Mouse (Mus musculus) MEL (cell line): ENCODE measurements around the gene Rbms3. TPM values are rescaled to one million over a fixed set of nuclear protein-coding genes. Genes with fewer than 3 reads are reported as not detected.

Source experiments
- DNase-seq: peaks from one replicate; pipeline ENCODE4 v3.0.0; 2011; ENCODE audit warnings: low read depth, low spot score
- H3K27ac ChIP-seq: 2 replicates; pipeline ENCODE4 v1.5.1; 2012; ENCODE audit warnings: low read depth, mild to moderate bottlenecking, control low read depth, low read length, moderate library complexity; ENCODE audit not compliant: control insufficient read depth
- H3K27me3 ChIP-seq, 2 experiments: fragments of 150-350 bp in 1 of 2; sonication (generic) in 1 of 2; 2 replicates each; pipeline ENCODE4 v1.6.1; 2012; ENCODE audit warnings: low read length in 2 of 2, mild to moderate bottlenecking in 2 of 2, improper control_type of control experiment in 1 of 2, moderate library complexity in 1 of 2; ENCODE audit not compliant: insufficient read depth in 2 of 2, control insufficient read depth in 1 of 2
- H3K36me3 ChIP-seq, 2 experiments: 2 replicates each; pipeline ENCODE4 v1.6.1; 2012 to 2014; ENCODE audit warnings: low read length in 2 of 2, improper control_type of control experiment in 1 of 2, inconsistent platforms in 1 of 2, mild to moderate bottlenecking in 1 of 2; ENCODE audit not compliant: insufficient read depth in 2 of 2, control insufficient read depth in 1 of 2
- H3K4me1 ChIP-seq, 2 experiments: fragments of 150-350 bp in 1 of 2; sonication (generic) in 1 of 2; 2 replicates each; pipeline ENCODE4 v1.6.1; 2012; ENCODE audit warnings: low read length in 2 of 2, improper control_type of control experiment in 1 of 2, mild to moderate bottlenecking in 1 of 2; ENCODE audit not compliant: insufficient read depth in 2 of 2, control insufficient read depth in 1 of 2
- H3K4me3 ChIP-seq, 2 experiments: fragments of 150-350 bp in 1 of 2; sonication (generic) in 1 of 2; 2 replicates each; pipeline ENCODE4 v1.5.1; 2012; ENCODE audit warnings: low read depth in 2 of 2, low read length in 2 of 2, mild to moderate bottlenecking in 2 of 2, moderate library complexity in 2 of 2, control low read depth in 1 of 2, improper control_type of control experiment in 1 of 2; ENCODE audit not compliant: control insufficient read depth in 1 of 2, insufficient read depth in 1 of 2
- H3K79me2 ChIP-seq: 2 replicates; pipeline ENCODE4 v1.6.1; 2012; ENCODE audit warnings: mild to moderate bottlenecking, low read length, moderate library complexity; ENCODE audit not compliant: control insufficient read depth, poor library complexity, insufficient read depth
- H3K9ac ChIP-seq: 2 replicates; pipeline ENCODE4 v1.6.1; 2012; ENCODE audit warnings: low read depth, mild to moderate bottlenecking, control low read depth, low read length, moderate library complexity; ENCODE audit not compliant: control insufficient read depth, poor library complexity, severe bottlenecking
- H3K9me3 ChIP-seq: fragments of 150-350 bp; sonication (generic); replicated peaks from 2 replicates; pipeline ENCODE4 v1.6.1; 2012; ENCODE audit warnings: mild to moderate bottlenecking, low read length, improper control_type of control experiment, moderate library complexity; ENCODE audit not compliant: insufficient read depth
- BHLHE40 ChIP-seq: IDR thresholded peaks from 2 replicates; pipeline ENCODE4 v1.6.1; 2012; ENCODE audit warnings: low read depth, mild to moderate bottlenecking, inconsistent platforms, low read length, improper control_type of control experiment, borderline replicate concordance
- CHD2 ChIP-seq: IDR thresholded peaks from 2 replicates; pipeline ENCODE4 v1.6.1; 2011; ENCODE audit warnings: low read length, improper control_type of control experiment
- E2F4 ChIP-seq: IDR thresholded peaks from 2 replicates; pipeline ENCODE4 v1.6.1; 2011; ENCODE audit warnings: low read depth, low read length, improper control_type of control experiment, borderline replicate concordance
- EP300 ChIP-seq, 2 experiments: IDR thresholded peaks; 2 replicates each; pipeline ENCODE4 v1.6.1; 2011; ENCODE audit warnings: improper control_type of control experiment in 2 of 2, low read length in 2 of 2, low read depth in 1 of 2, mild to moderate bottlenecking in 1 of 2
- ETS1 ChIP-seq: IDR thresholded peaks from 2 replicates; pipeline ENCODE4 v1.6.1; 2012; ENCODE audit warnings: low read depth, mild to moderate bottlenecking, inconsistent platforms, low read length, improper control_type of control experiment, moderate library complexity
- GABPA ChIP-seq: IDR thresholded peaks from 2 replicates; pipeline ENCODE4 v1.6.1; 2012; ENCODE audit warnings: low read depth, mild to moderate bottlenecking, inconsistent platforms, low read length, improper control_type of control experiment, moderate library complexity
- GATA1 ChIP-seq: IDR thresholded peaks from 2 replicates; pipeline ENCODE4 v1.6.1; 2011; ENCODE audit warnings: low read depth, low read length, improper control_type of control experiment
- HCFC1 ChIP-seq: IDR thresholded peaks from 2 replicates; pipeline ENCODE4 v1.6.1; 2012; ENCODE audit warnings: low read depth, mild to moderate bottlenecking, inconsistent platforms, low read length, improper control_type of control experiment, moderate library complexity
- JUND ChIP-seq: IDR thresholded peaks from 2 replicates; pipeline ENCODE4 v1.6.1; 2011; ENCODE audit warnings: low read depth, mild to moderate bottlenecking, improper control_type of control experiment, low read length
- KAT2A ChIP-seq: conservative IDR thresholded peaks from 2 replicates; pipeline ENCODE4 v1.6.1; 2012; ENCODE audit warnings: low read depth, low read length, improper control_type of control experiment, inconsistent platforms
- MAFK ChIP-seq: IDR thresholded peaks from 2 replicates; pipeline ENCODE4 v1.6.1; 2011; ENCODE audit warnings: low read depth, mild to moderate bottlenecking, low read length, improper control_type of control experiment, borderline replicate concordance
- MAX ChIP-seq: IDR thresholded peaks from 2 replicates; pipeline ENCODE4 v1.6.1; 2011; ENCODE audit warnings: low read length, improper control_type of control experiment
- MAZ ChIP-seq: IDR thresholded peaks from 2 replicates; pipeline ENCODE4 v1.6.1; 2012; ENCODE audit warnings: low read depth, mild to moderate bottlenecking, inconsistent platforms, low read length, improper control_type of control experiment
- MXI1 ChIP-seq: IDR thresholded peaks from 2 replicates; pipeline ENCODE4 v1.6.1; 2011; ENCODE audit warnings: mild to moderate bottlenecking, low read depth, low read length, improper control_type of control experiment
- MYB ChIP-seq: IDR thresholded peaks from 2 replicates; pipeline ENCODE4 v1.6.1; 2011; ENCODE audit warnings: mild to moderate bottlenecking, low read depth, low read length, improper control_type of control experiment
- MYC ChIP-seq: IDR thresholded peaks from 2 replicates; pipeline ENCODE4 v1.6.1; 2011; ENCODE audit warnings: low read depth, mild to moderate bottlenecking, low read length, improper control_type of control experiment, moderate library complexity
- NRF1 ChIP-seq: IDR thresholded peaks from 2 replicates; pipeline ENCODE4 v1.6.1; 2014; ENCODE audit warnings: low read depth, mild to moderate bottlenecking, inconsistent platforms, low read length, improper control_type of control experiment, moderate library complexity; ENCODE audit not compliant: poor library complexity, insufficient read depth, severe bottlenecking
- POLR2AphosphoS2 ChIP-seq: IDR thresholded peaks from 2 replicates; pipeline ENCODE4 v1.6.1; 2011; ENCODE audit warnings: low read length, improper control_type of control experiment
- RAD21 ChIP-seq: IDR thresholded peaks from 2 replicates; pipeline ENCODE4 v1.6.1; 2011; ENCODE audit warnings: mild to moderate bottlenecking, low read depth, low read length, improper control_type of control experiment
- SIN3A ChIP-seq: IDR thresholded peaks from 2 replicates; pipeline ENCODE4 v1.6.1; 2012; ENCODE audit warnings: low read length, improper control_type of control experiment, inconsistent platforms
- TAL1 ChIP-seq: IDR thresholded peaks from 2 replicates; pipeline ENCODE4 v1.6.1; 2012; ENCODE audit warnings: mild to moderate bottlenecking, inconsistent platforms, low read length, moderate library complexity, mixed read lengths
- UBTF ChIP-seq: IDR thresholded peaks from 2 replicates; pipeline ENCODE4 v1.6.1; 2012; ENCODE audit warnings: low read depth, mild to moderate bottlenecking, inconsistent platforms, low read length, improper control_type of control experiment, moderate library complexity, borderline replicate concordance; ENCODE audit not compliant: insufficient read depth
- USF1 ChIP-seq: IDR thresholded peaks from 2 replicates; pipeline ENCODE4 v1.6.1; 2014; ENCODE audit warnings: low read depth, mild to moderate bottlenecking, inconsistent platforms, low read length, improper control_type of control experiment, moderate library complexity
- ZKSCAN1 ChIP-seq: IDR thresholded peaks from 2 replicates; pipeline ENCODE4 v1.6.1; 2012; ENCODE audit warnings: low read depth, mild to moderate bottlenecking, inconsistent platforms, low read length, improper control_type of control experiment, moderate library complexity
- ZNF384 ChIP-seq: IDR thresholded peaks from 2 replicates; pipeline ENCODE4 v1.6.1; 2012; ENCODE audit warnings: low read depth, mild to moderate bottlenecking, inconsistent platforms, low read length, improper control_type of control experiment
- polyA plus RNA-seq, 2 experiments: library from polyadenylated mRNA; stranded (reverse) in 1 of 2; unstranded in 1 of 2; fragments of >175 nt in 1 of 2; fragments of >200 nt in 1 of 2; gene quantifications; 2 replicates each; pipeline versions ENCODE4 v1.2.1 to v1.2.4; 2012; ENCODE audit warnings: low replicate concordance in 2 of 2, low read depth in 1 of 2; ENCODE audit not compliant: insufficient read length in 2 of 2, insufficient read depth in 1 of 2, missing spikeins in 1 of 2
- total RNA-seq: library from RNA; depleted of rRNA; stranded (reverse); fragments of 300-350 nt; gene quantifications from 2 replicates; pipeline ENCODE4 v1.2.3, GENCODE M21; 2012

The Rbms3 gene
- total and polyA plus RNA-seq, 3 experiments, result not detected

DNA sequence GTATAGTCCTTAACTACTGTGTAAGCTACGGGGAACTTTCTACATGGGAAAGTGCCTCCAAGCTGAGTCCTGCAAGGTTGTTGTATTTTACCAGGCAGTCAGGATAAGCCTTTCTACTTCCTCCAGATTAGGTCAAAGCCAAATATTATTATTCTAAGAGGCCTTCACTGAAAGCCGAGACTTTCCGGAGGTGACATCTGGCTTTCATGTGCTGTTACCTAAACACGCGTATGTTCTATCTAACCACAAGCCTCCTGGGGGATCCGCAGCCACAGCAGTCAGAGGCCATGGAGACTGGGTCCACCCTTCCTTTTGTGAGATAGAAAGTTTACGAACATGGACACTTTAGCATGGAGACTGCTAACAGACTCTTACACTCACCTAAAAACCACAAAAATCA is 552.2 kb downstream of the Rbms3 start:
- Histone ChIP-seq H3K79me2 (no peaks in the 10 kb centered on the region), H3K36me3 (no peaks in the 10 kb centered on the region), H3K9ac (no peak overlapping the region), H3K27me3 (no peaks in the 10 kb centered on the region), H3K27ac (no peak overlapping the region), H3K9me3 (no peaks in the 10 kb centered on the region), H3K4me1 (no peaks in the 10 kb centered on the region), H3K4me3 (no peak overlapping the region)
- no peak for DNase-seq
- no peak for TF ChIP-seq CHD2
- TF ChIP-seq SIN3A, result no peak
- TF ChIP-seq UBTF, result no peak
- TF ChIP-seq HCFC1, result no peak
- no peak for TF ChIP-seq ZKSCAN1
- no peak for TF ChIP-seq MAZ
- TF ChIP-seq TAL1, result no peak
- TF ChIP-seq MAX, result no peak
- TF ChIP-seq GABPA, result no peak
- no peak for TF ChIP-seq E2F4
- TF ChIP-seq NRF1, result no peak
- no peak for TF ChIP-seq POLR2AphosphoS2
- TF ChIP-seq MYC, result no peak
- TF ChIP-seq ZNF384, result no peak
- TF ChIP-seq ETS1, result no peak
- no peak for TF ChIP-seq JUND

DNA sequence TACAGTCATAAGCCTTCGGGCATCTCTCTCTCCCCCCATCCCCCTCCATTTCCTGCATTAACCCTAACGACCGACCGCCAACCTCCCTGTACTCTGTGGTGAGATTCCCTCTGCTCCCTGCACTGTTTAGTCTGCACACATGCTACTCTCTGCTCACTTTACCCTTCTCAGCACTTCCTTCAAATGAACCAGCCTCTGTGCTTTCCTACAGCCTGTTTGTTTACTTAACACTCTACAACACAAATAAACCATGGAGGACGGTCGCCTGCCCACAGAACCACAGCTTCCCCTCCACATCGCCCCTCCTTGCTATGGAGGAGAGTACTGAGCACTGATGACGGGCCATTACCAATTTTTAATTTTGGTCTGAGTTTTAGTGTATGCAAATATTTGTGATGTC is 552.9 kb downstream of the Rbms3 start:
- H3K27ac ChIP-seq, result no peak overlapping the region
- no peak overlapping the region for H3K9ac ChIP-seq
- H3K36me3 ChIP-seq, result no peaks in the 10 kb centered on the region
- H3K4me3 ChIP-seq, result no peak overlapping the region
- TF ChIP-seq GATA1 (no peak), RAD21 (no peak), KAT2A (no peak), MXI1 (no peak), MAFK (no peak), USF1 (no peak), MYB (no peak), BHLHE40 (no peak), ZKSCAN1 (no peak), EP300 (IDR thresholded peaks at IDR 0.05; ENCODE audit: low read depth in 1 of 2, low read length in 2 of 2) (no peak), MAX (no peak), TAL1 (no peak)
- TF ChIP-seq, all 39 proteins: peak for 0
- no peaks in the 10 kb centered on the region for H3K27me3 ChIP-seq
- no peak for DNase-seq
- no peaks in the 10 kb centered on the region for H3K79me2 ChIP-seq
- no peaks in the 10 kb centered on the region for H3K4me1 ChIP-seq
- no peaks in the 10 kb centered on the region for H3K9me3 ChIP-seq
